ENCODE assay signal across 9 mouse cellular contexts in the genomic region with DNA sequence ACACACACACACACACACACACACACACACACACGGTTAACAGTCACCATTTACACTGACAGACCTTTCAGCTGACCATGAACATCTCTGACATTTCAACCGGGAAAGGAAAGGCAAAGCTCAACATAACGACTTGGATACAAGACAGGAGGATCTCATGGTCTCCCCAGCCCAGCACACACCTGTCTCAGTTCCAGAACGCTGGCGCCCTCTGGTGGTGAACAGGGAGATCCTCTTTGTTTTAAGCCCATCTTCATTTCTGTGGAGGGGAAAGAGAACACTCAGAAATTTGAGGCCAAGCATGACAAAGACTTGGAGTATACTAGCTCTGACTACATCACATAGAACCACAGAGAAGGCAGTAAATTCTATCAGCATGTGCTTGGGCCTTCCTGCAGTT.
DNase-seq lines count a peak whose midpoint lies in the region; ATAC-seq and TF ChIP-seq lines count a peak whose summit lies in the region.
"Had no signal": no experiment of that assay in that cellular context is flagged by ENCODE, and none has a peak within 500 bp of the region (broad histone marks: within the 10 kb centered on the region; RNA-seq: fewer than 3 reads in every experiment).

No protein-coding gene starts in this region.

- peak; percentile 77 for TF ChIP-seq CTCF in G1E (IDR thresholded peaks at IDR 0.05; ENCODE audit: low read depth, low read length)

- WGBS in forebrain, embryonic 10.5 days = 16% methylated on average over 5 of the region's 5 CpGs

- H3K36me3 ChIP-seq in G1E (replicated peaks) = no peaks in the 10 kb centered on the region
- no peaks in the 10 kb centered on the region for H3K36me3 ChIP-seq in forebrain, embryonic 10.5 days (replicated peaks)

- peaks cover 11% of the 10 kb centered on the region for H3K4me1 ChIP-seq in G1E (ENCODE audit: insufficient read depth, low read depth, low read length)
- H3K4me1 ChIP-seq in forebrain, embryonic 10.5 days = peaks cover 23% of the 10 kb centered on the region

- no peak overlapping the region for H3K27ac ChIP-seq in forebrain, embryonic 10.5 days
- H3K27ac ChIP-seq: limb, embryonic 12.5 days had no signal

- no peak for ATAC-seq in G1E (ENCODE audit: extremely low read depth, insufficient number of reproducible peaks, low FRiP score, poor library complexity, severe bottlenecking)
- ATAC-seq in megakaryocyte, adult 5-6 weeks (ENCODE audit: poor library complexity, severe bottlenecking) = peak; percentile 56

- no peak overlapping the region for H3K4me3 ChIP-seq in G1E (ENCODE audit: low read depth, low read length)
- H3K4me3 ChIP-seq in forebrain, embryonic 10.5 days = no peak overlapping the region
- H3K4me3 ChIP-seq: limb, embryonic 12.5 days had no signal

- DNase-seq in G1E (ENCODE audit: low spot score) = peak; percentile 73
- peak; percentile 72 for DNase-seq in brain, embryonic 18.5 days (ENCODE audit: low read depth, low spot score)
- DNase-seq in forebrain, embryonic 10.5 days (ENCODE audit: extremely low spot score, low spot score) = peak; percentile 85
- peak; percentile 90 for DNase-seq in heart, postnatal 4 days
- DNase-seq in layer of hippocampus, adult 9-11 months = peak; percentile 38
- DNase-seq in right cerebral cortex, adult 2 months (ENCODE audit: low spot score in 2 of 2) = peak; percentile 71 to 90
- DNase-seq in urinary bladder, postnatal 10 days (ENCODE audit: low spot score) = peak; percentile 35

- H3K9me3 ChIP-seq in G1E (replicated peaks) = no peaks in the 10 kb centered on the region
- H3K9me3 ChIP-seq in forebrain, embryonic 10.5 days = no peaks in the 10 kb centered on the region
- H3K9me3 ChIP-seq: limb, embryonic 12.5 days had no signal

- H3K27me3 ChIP-seq in G1E (ENCODE audit: insufficient read depth, low read length) = peaks cover 32% of the 10 kb centered on the region
- peaks cover 32% of the 10 kb centered on the region for H3K27me3 ChIP-seq in forebrain, embryonic 10.5 days (ENCODE audit: poor library complexity, severe bottlenecking)
- H3K27me3 ChIP-seq: limb, embryonic 12.5 days had no signal

Comparison
In these comparisons a context has a peak if more than half of its experiments do, and no peak if none do; other contexts are left out.
1. DNase-seq: peak in every context shown above with its lines; median percentile 90 in heart, postnatal 4 days; 85 in forebrain, embryonic 10.5 days; 80 in right cerebral cortex, adult 2 months; 73 in G1E; 72 in brain, embryonic 18.5 days; 38 in layer of hippocampus, adult 9-11 months; 35 in urinary bladder, postnatal 10 days.